Mouse (Mus musculus): ENCODE data around the gene Ip6k3.
A peak's percentile ranks its signal among the peaks of the same experiment; 100 is the strongest.

Ip6k3 gene

DNA sequence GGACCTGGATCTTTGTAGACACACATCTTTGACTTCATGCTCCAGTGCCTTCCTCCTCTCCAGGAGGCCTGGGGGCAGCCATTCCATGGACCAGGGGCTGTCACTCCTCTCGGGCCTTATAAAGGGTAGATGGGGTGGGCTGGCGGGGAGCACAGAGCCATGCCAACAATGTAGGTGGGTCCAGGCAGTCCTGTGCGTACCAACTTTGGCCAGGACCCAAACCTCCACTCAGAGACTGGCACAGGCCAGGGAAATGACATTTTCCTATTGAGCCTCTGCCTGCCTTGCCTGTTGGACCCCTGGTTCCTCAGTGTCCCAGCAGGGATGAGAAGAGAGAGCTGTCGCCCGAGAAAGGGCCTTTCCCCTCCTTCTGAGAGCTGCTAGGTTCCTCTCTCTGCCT, 14.8 kb upstream of the Ip6k3 start:
- DNase-seq (ENCODE audit: low spot score in 2 of 2): no peak

DNA sequence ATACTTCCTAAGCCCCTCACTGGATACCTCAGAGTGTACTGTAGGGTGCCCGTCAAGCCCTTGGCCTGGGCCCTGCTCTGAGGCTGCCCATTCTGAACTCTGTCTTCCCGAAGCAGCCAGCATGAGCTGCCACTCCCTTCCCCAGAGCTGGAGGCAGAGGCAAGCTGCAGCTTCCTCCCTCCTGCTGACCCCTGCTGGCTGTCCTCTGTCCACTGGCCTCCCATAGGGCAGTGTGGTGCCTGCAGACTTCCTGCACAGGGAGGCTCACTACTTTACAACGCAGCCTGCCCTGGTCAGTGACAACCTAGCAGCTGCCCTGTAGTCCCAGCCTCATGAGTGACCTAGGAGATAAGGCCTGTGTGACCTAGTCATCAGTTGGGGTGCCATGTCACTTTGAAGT, 14.1 kb upstream of the Ip6k3 start:
- DNase-seq (ENCODE audit: low spot score in 2 of 2): no peak

- DNase-seq (ENCODE audit: low spot score in 2 of 2): no peak
Measured at GRCm38 (mm10) chr17:27179681-27180280, 12.2 kb upstream of the Ip6k3 start.

DNA sequence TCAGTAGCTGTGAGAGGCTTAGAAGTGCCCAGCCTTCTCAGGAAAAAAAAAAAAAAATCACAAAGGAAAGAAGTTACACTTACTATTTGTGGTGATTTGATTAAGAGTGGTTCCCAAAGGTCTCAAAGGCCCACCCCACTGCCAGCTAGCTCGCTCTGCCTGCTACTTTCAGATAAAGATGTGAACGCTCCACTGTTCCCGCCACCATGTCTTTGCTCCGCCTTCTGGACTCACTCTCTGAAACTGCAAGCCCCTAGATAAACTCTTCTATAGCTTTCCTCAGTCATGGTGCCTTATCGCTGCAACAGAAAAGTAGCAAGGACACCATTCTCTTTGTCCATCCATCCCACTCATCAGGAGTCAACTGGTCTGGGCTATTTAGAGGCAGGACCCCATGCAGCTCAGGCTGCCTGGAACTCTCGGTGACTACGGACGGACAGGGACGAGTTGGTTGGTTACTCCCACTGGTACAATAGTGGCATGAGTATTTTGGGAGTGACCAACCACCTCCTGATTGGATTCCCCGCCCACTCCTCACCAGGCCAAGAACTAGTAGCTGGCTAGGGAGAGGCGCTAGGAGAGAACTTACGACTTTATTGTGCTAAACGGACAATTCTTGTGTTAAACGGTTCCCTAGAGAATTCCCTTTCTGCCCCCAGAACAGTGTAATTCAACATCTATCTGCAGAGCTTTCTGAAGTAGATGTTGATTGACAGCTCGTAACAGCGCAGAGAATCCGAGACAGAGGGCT, 11.0 kb upstream of the Ip6k3 start:
- DNase-seq (ENCODE audit: low spot score in 2 of 2): no peak

DNA sequence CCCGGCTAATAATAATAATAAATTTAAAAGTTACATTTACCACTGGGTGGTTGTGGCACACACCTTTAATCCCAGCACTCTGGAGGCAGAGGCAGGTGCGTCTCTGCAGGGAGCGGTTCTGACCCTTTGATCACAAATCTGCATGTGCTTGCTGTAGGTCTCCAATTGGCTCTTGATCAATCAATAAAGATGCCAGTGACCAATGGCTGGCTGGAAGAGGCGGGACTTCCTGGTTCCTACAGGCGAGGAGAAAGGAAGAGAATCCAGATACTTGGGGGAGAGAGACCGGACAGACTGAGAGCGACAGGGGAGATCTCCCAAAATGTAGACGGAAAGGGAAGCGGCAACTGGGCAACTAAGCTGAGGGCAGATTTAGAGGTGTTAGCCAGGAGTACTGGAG, 10.4 kb upstream of the Ip6k3 start:
- no peak for DNase-seq (ENCODE audit: low spot score in 2 of 2)

GRCm38 (mm10) chr17:27176754-27177153, 9.2 kb upstream of the Ip6k3 start:
- no peak for DNase-seq (ENCODE audit: low spot score in 2 of 2)

DNA sequence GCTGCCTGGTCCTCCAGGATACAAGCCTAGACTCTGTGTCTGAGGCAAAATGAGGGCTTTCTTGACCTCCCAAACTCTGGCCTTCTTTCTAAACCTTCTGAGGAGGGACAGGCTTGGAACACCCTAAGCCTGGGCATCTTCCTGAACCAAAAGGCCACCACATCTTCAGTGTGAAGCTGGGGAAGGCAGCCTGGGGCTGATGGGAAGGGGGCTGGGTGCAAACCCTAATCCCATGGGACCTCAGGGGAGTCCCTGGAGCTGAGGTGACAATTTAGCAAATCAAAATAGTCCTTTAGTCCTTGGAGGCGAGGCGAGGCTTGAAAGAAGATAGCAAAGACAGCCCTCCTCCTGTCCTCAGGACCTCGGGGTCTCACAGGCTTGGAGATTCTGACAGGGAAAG, 8.7 kb upstream of the Ip6k3 start:
- DNase-seq (ENCODE audit: low spot score in 2 of 2): no peak

DNA sequence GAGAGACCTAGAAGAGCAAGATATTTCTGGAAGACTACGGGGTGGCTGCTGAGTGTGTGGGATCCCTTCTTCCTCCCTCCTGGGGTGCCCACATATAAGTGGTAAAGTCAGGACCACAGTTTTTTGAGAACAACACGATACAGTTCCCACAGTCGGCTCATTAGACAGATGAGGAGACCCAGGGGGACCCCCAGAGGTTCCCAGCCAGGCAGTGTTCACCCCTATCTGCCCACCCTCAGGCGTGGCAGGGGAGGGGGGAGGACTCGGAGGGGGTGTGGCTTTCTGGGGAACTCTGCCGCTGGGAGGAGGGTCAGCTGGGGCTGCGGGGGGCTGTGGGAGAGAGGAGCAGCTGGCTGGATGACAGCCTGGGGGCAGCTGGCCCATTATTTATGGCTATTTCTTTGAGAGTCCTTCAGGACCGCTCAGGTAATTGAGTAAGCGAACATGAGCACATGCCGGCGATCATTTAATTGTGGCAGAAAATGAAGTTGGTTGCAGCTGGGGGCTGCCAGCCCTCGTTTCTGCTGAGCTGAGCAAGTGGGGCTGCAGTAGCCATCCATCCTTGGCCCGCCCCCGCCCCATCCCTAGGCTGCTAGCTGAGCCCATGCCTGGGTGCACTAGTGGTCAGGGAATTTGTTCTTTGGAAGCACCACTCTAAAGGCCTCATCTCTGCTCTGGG, 7.7 kb upstream of the Ip6k3 start:
- DNase-seq (ENCODE audit: low spot score in 2 of 2): no peak

- DNase-seq (ENCODE audit: low spot score in 2 of 2): no peak
Measured at GRCm38 (mm10) chr17:27173715-27174114, 6.1 kb upstream of the Ip6k3 start.

DNA sequence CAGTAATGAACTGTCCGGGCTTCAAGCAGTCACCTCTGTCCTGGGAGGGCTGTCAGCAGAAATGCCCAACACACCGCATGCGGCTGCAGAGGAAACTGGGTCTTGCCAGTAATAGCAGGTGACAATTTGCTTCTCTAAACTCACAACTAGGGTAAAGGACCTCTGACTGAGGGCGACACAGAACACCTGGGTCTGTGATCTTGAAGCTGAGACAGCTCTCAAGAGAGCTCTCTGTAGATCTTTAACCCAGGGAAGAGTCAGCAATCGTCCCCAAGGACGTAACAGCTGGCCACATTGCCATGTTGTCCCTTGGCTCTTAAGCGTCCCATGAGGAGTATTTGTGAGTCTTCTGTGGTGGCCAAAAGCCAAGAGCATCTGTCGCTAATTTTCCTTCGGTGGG, 4.9 kb upstream of the Ip6k3 start:
- no peak for DNase-seq (ENCODE audit: low spot score in 2 of 2)

DNA sequence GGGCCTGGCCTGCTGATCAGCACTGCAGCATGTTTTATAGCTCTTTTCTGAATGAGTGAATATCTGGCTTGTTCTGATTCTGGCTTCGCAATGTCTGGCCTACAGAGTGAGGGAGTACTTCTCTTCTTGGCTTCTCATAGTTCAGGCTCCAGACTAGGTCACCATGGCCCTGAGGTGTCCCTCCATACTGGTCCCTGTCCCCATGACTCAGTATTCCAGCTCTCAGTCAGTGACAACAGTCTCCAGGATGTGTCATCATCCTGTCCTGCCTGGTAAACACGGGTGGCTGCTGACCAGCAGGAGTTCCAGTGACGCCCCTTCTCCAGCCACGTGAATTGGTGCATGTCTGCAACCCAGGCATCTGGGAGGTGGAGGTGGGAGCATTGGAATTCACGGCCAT, 3.5 kb upstream of the Ip6k3 start:
- DNase-seq (ENCODE audit: low spot score in 2 of 2): no peak

DNA sequence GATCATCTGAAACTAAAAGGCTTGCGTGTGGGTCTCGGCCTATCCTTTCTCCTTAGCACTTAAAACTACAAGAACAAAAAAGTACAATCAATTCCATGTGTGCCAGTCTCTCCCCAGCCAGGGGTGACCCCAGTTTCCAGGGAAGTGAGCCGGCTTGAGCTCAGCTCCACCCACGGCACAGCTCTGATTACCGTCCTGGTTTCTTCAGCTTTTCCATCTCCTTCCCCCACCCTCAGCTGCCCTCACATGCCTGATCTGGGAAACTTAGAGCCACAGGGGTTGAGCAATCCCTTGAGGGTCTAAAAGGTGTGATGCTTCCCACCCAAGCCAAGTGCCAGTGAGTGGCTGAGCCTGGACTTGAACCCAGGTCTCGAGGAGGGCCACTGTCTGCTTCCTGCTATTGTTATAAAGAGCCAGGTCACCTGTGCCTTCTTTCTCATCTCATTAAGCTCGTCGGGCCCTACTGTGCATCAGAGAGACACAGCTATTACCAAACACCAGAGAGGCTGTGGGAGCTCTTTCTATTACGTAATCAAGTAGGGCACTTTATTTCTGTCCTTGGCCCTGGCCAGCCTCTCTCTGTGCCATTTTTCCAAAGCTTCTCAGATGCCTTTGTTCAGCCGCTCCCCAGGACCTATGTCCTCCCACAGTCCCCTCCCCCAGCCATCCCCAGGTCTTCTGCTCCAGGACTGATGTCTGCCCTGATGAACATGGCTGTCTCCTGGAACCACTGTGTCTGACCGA, 2.5 kb upstream of the Ip6k3 start:
- no peak for DNase-seq (ENCODE audit: low spot score in 2 of 2)

- DNase-seq (ENCODE audit: low spot score in 2 of 2): no peak
Measured at GRCm38 (mm10) chr17:27168569-27168968, 974 bp upstream of the Ip6k3 start.

DNA sequence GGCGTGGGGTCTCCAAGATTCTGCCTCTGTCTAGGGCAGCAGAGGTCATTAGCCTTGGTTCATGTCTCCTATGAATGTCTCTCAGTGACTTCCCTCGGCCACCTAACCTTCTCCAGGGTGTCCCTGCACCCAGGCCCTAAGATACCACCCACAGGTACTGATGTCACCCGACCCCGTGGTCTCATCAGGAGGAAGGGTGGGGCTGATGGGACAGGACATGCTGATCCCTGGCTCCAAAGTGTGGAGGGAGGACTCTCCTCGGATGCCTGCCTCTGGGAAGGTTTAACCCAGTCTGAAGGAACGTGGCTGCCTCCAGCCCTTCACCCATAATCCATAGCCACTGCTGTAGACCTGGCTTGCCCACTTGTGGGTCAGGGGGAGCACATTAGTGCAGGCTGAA, 694 bp downstream of the Ip6k3 start:
- DNase-seq (ENCODE audit: low spot score in 2 of 2): no peak

DNA sequence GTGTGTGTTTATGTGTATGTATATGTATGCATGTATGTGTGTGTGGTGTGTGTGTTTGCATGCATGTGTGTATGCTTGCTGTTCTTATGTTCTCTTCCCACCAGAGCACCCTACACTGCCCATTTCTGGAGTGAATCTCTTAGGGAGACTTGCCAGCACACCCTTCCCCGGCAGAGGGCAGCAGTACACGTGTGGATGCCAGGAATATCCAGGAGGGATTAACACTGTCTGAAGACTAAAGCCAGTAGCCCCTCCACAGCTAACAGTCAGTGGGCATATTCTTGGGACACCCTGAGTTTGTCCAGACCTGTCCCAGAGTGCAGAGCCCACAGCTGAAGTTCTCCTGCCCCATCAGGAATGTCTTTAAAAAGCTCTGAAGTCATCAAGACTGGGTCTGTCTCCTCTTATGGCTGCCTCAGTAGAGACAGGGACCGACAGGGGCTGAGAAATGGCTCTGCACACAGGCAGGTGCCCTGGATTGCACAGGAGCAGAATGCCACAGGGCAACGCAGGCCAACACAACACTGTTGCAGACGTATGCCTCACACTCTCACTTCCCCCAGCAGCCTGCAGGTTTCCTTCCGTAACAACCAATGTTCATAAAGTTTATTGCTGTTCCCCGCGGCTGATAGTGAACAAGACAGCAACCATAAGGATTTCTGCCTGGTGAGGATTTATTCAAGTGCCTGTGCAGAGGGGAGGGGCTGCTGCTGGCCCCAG, 2.4 kb downstream of the Ip6k3 start:
- peak in 1 of 2 experiments; percentile 66 for DNase-seq (ENCODE audit: low spot score in 2 of 2)

- no peak for DNase-seq (ENCODE audit: low spot score in 2 of 2)
Measured at GRCm38 (mm10) chr17:27160905-27161304, 6.7 kb downstream of the Ip6k3 start.

- DNase-seq (ENCODE audit: low spot score in 2 of 2): no peak
Measured at GRCm38 (mm10) chr17:27159169-27159568, 8.4 kb downstream of the Ip6k3 start.

- DNase-seq (ENCODE audit: low spot score in 2 of 2): no peak
Measured at GRCm38 (mm10) chr17:27158439-27158838, 9.2 kb downstream of the Ip6k3 start.

GRCm38 (mm10) chr17:27155752-27156151, 11.8 kb downstream of the Ip6k3 start:
- DNase-seq (ENCODE audit: low spot score in 2 of 2): no peak

GRCm38 (mm10) chr17:27154881-27155280, 12.7 kb downstream of the Ip6k3 start:
- no peak for DNase-seq (ENCODE audit: low spot score in 2 of 2)

DNA sequence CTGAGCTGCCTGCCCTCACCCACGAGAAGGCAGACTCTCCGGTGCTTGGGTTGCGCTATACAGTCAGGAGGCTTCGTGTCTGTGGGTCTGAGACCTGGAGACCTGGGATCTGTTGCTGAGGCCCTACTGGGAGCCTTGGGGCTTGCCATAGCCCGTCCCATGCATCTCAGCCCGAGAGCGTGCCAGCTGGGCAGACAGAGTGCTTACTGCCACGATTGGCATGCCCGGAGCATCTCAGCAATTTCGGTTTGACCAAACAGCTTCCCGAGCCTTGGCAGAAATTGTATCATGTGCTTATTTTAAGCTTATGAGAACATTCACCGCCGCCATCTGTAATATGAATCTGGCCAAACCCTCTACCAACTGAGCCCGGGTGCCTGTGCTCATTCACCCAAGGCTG, 13.3 kb downstream of the Ip6k3 start:
- DNase-seq (ENCODE audit: low spot score in 2 of 2): no peak

GRCm38 (mm10) chr17:27153773-27154193, 13.8 kb downstream of the Ip6k3 start:
- DNase-seq (ENCODE audit: low spot score in 2 of 2): no peak

Data from frontal cortex, postnatal 10 days (tissue).